Mouse (Mus musculus) heart, adult 18-20 months (tissue): ENCODE data around the gene Odf2. TPM values are rescaled to one million over a fixed set of nuclear protein-coding genes. Genes with fewer than 3 reads are reported as not detected.
A peak's percentile ranks its signal among the peaks of the same experiment; 100 is the strongest.

Experiments used
- DNase-seq, 2 experiments: peaks; one replicate each; pipeline ENCODE4 v3.0.0; 2021 to 2022; ENCODE audit warnings: mixed read lengths in 1 of 2
- microRNA-seq, 2 experiments: library from miRNA; unstranded; fragments of <30 nt; microRNA quantifications; one replicate each; pipeline ENCODE4 v1.2.0; 2022
- total RNA-seq, 2 experiments: library from RNA; stranded (reverse); gene quantifications; 2 replicates each; pipeline ENCODE4 v1.2.3; 2021

Odf2 gene
- total RNA-seq, 2 experiments from 2014 or later, result 15.0 to 21.8 TPM

DNA sequence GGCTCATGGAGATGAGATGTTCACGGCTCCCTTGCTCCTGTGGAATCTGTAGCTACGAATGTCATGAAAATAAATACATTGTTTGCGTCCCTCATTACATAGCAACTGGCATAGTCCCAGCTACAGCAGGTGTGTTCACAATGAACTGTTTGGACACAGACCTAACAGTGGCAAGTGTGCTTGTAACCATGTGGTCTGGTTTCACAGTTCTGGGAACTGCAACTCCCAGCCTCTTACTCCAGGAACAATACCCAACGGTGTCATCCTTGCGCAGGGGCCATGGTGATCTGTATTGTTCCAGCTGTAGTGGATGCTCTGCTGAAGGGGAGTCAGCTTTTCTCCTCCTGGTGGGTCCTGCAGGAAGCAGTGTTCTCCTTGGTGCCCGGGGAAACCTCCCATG, 42.2 kb downstream of the Odf2 start:
- no peak for DNase-seq

DNA sequence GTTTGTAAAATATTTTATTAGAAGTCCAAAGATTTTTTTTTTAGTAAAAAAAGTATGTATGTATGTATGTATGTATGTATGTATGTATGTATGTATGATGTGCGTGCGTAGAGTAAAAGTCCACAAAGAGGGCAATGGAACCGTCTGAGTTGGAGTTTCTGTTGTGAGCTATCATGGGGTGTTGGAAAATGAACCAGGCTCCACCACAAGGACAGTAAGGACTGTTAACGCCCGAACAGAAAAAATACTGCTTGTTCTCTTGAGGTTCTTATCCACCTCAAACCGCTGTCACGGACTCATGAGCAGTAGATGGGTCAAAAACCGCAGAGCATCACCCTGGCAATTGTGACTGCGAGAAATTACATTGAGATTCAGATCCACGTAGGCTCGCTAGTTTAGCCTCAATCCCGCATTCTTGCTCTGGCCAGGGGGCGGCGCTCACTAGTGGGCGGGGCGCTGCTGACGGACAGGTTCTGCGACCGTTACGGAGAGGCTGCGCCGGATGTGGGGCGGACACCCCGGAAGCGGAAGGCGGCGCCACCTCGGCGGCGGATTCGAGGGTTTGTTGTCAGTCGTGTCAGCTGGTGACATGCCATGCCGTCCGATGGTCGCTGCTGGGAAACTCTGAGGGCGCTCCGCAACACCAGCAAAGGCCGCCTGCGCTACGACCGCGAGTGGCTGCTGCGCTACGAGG, 46.0 kb downstream of the Odf2 start, which contains the start of gene Gle1:
Gle1 (plus strand) TSS at position 521 of the 694 bp plus-strand sequence.
- DNase-seq, result peak; percentile 97 to 98

- no peak for DNase-seq
These were observed 51.1 kb downstream of the Odf2 start for GRCm38 (mm10) chr2:29940073-29940472.

GRCm38 (mm10) chr2:29940826-29941225, 51.8 kb downstream of the Odf2 start:
- DNase-seq, result no peak

DNA sequence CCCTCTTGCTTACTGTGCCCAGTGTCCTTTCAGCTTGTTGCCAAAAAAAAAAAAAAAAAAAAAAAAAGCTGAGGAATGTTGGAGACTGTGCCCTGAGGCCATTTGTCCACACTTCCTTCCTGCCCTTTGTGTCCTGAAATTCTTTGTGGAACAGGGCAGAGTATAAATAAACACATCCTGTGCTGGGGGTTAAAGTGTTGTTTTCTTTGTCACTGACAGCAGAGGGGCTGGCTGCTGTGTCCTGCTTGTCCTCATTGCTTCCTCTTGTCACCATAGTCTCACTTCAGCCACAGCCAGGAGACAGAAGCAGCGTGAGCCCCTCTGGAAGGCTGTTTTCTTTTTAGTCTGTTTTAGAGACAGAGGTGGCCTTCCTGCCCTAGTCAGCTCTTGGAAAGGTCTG, 55.7 kb downstream of the Odf2 start:
- peak; percentile 41 to 74 for DNase-seq

DNA sequence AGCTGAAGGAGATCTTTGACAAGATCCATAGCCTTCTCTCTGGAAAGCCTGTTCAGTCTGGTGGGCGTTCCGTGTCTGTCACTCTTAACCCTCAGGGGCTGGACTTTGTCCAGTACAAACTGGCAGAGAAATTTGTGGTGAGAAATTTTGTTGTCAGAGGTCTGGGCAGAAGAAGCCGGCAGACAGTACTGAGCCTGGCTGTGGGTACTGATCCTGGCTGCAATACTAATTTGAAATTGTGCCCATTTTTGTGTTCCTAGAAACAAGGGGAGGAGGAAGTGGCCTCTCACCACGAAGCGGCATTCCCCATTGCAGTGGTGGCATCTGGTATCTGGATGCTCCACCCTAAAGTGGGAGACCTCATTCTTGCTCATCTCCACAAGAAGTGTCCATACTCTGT, 59.9 kb downstream of the Odf2 start:
- no peak for DNase-seq

- no peak for DNase-seq
These were observed 72.2 kb downstream of the Odf2 start for GRCm38 (mm10) chr2:29961246-29961645.

- peak; percentile 53 to 56 for DNase-seq
These were observed 75.6 kb downstream of the Odf2 start for GRCm38 (mm10) chr2:29964354-29965249.

GRCm38 (mm10) chr2:29965250-29965843, 76.3 kb downstream of the Odf2 start, which contains the start of gene Sptan1:
Gene Sptan1, plus strand, starts transcription at chr2:29965560.
- peak; percentile 97 to 99 for DNase-seq

DNA sequence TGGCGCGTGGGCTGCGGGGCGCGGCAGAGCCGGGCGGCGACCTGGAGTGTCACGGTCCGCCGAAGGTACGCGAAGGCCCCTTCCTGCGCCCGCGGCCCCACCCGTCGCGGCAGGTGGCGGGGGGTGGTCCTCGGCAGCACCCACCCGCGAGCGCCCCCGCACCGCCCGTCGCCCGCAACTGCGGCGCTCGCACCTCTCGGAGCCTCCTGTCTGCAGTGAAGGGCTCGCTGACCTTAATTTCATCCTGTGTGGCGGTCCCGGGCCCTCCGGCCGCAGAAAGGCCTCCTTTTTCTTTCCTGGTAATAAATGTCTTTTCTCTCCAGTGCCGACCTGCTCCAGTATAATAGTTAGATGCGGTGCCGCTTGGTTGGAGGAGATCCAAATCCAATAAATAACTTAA, 76.9 kb downstream of the Odf2 start:
- peak; percentile 50 to 72 for DNase-seq

DNA sequence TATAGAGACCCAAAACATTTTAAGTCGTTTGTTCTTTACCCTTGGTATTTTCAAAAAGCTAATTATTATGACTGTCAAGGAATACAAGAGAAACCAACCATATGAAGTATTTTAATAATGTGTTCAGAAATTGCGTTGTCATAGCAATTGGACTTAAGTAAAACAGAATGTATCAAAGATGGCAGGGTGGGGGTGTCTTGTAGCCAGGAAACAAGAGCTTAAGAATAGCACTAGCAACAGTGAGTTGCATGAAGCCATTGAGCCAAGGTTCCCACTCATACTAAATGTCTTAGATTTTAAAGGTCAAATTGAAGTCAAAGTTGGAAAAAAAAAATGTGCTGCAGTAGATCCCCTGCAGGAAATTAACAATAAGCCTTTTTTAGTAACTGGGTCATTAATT, 77.8 kb downstream of the Odf2 start:
- no peak for DNase-seq

- no peak for DNase-seq
These were observed 78.7 kb downstream of the Odf2 start for GRCm38 (mm10) chr2:29967768-29968167.

DNA sequence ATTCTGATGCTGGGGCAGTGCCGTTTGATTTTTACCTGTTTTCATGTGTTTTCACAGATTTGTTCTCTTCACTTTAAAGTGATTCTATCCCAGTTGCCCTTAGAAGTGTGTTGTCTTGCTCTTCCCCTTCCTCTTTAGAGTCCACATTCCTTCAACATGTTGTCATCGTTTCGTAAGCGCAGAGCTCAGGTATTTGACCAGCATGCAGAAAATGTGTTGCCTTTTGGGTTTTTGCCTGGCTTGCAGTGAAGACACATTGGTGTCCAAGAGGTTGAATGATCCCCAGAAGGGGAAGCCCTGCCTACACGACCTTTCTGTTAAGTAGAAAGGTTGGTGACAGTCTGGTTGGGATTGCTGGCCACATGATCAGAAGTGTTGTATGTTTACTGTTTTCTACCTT, 79.6 kb downstream of the Odf2 start:
- DNase-seq, result no peak

- peak; percentile 89 to 92 for DNase-seq
These were observed 83.0 kb downstream of the Odf2 start for GRCm38 (mm10) chr2:29971838-29972635.

DNA sequence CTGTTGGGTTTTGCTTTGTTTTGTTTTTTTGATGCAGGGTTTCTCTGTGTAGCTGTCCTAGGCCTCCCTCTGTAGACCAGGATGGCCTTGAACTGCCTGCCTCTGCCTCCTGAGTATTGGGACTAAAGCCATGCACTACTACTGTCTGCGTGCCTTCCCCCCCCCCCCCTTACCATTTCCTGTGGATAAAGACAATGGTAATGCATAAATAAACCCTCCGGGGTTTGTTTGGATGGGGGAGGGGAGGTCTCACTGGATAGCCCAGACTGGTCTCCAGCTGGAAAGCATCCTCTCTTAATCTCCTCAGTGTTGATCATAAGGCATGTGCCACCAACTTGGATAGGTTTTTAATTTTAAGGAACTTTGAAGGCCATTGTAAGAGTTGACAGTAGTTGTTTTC, 84.5 kb downstream of the Odf2 start:
- no peak for DNase-seq

DNA sequence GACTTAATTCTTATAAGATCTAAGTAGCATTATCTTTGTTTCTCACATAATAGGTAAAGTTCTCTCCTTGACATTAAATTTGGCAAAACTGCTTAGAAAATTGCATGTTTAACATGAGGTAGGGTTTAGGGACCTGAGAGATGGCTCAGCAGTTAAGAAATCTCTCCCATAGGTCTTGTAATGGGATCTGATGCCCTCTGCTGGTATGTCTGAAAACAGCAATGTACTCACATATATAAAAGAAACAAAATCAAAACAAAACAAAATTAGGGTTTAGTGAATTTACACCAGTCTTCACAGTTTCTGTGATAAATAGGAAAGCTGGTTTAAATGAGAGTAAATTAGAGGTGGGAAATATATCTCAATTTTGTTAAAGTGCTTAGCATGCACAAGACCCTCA, 88.3 kb downstream of the Odf2 start:
- peak; percentile 47 to 69 for DNase-seq

DNA sequence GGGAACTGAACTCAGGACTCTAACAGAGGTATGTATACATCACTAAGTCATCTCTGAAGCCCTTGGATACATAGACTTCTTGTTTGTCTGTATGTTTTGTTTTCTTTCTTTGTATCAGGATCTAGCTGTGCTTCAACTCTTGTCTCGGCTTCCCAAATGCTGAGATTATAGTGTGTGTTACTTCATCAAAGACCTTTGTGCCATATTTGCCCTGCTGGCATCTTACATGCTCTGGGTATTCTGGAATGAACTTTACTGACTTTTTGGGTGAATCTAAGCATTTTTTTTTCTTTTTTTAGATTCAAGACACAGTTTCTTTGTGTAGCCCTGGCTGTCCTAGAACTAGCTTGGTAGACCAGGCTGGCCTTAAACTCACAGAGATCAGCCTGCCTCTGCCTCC, 91.6 kb downstream of the Odf2 start:
- DNase-seq, result no peak

Small RNAs within 50 kb of the gene (microRNA-seq; reads per million reads assigned to microRNA genes)
- 0 reads per million in 2 experiments for gene Mir219a-2
- 0 reads per million in 2 experiments for gene Mir219b

Other genes starting within 250 kb of the Odf2 start
- not detected for gene Gm13420, start 137.5 kb upstream of the Odf2 start, total RNA-seq
- not detected for gene Gm13547, start 129.9 kb upstream of the Odf2 start, total RNA-seq
- 10 to 100 TPM; 16.8 to 18.9 TPM for gene Coq4, start 101.7 kb upstream of the Odf2 start, total RNA-seq
- 10 to 100 TPM; 31.6 to 42.1 TPM for gene Trub2, start 100.7 kb upstream of the Odf2 start, total RNA-seq
- 10 to 100 TPM; 16.2 to 17.6 TPM for gene Slc27a4, start 86.6 kb upstream of the Odf2 start, total RNA-seq
- 10 to 100 TPM; 30.3 to 39.9 TPM for gene Urm1, start 69.1 kb upstream of the Odf2 start, total RNA-seq
- 1 to 10 TPM; 1.9 to 2.7 TPM for gene Cercam, start 20.1 kb upstream of the Odf2 start, total RNA-seq
- gene Gle1, start 46.2 kb downstream of the Odf2 start, total RNA-seq, result 10 to 100 TPM; 22.7 to 24.7 TPM
- 100 to 1,000 TPM; 157 to 176 TPM for gene Sptan1, start 76.3 kb downstream of the Odf2 start, total RNA-seq
- gene Wdr34, start 159.7 kb downstream of the Odf2 start, total RNA-seq, result 1 to 10 TPM; 6.3 to 6.8 TPM
- 10 to 100 TPM; 94.9 to 98.5 TPM for gene Set, start 168.2 kb downstream of the Odf2 start, total RNA-seq
- 1 to 10 TPM; 7.8 to 9.3 TPM for gene Pkn3, start 188.5 kb downstream of the Odf2 start, total RNA-seq
- gene Zdhhc12, start 204.4 kb downstream of the Odf2 start, total RNA-seq, result 1 to 10 TPM; 2.8 to 3.9 TPM
- gene Zer1, start 235.4 kb downstream of the Odf2 start, total RNA-seq, result 10 to 100 TPM; 21.8 to 23.5 TPM
- gene Tbc1d13, start 244.5 kb downstream of the Odf2 start, total RNA-seq, result 10 to 100 TPM; 17.4 to 18.6 TPM